15 mouse cellular contexts compared by ENCODE assay signal in genomic region chr11:103647921-103648620, GRCm38 (mm10). TPM values are rescaled to one million over a fixed set of nuclear protein-coding genes. Genes with fewer than 3 reads are reported as not detected.
DNase-seq lines count a peak whose midpoint lies in the region; ATAC-seq and TF ChIP-seq lines count a peak whose summit lies in the region.
"Had no signal": no experiment of that assay in that cellular context is flagged by ENCODE, and none has a peak within 500 bp of the region (broad histone marks: within the 10 kb centered on the region; RNA-seq: fewer than 3 reads in every experiment).

No protein-coding gene starts in this region.

- H3K4me1 ChIP-seq in hindbrain, embryonic 10.5 days (replicated peaks), result peaks cover 26% of the 10 kb centered on the region
- peaks cover 15% of the 10 kb centered on the region for H3K4me1 ChIP-seq in hindbrain, embryonic 13.5 days (replicated peaks)
- peaks cover 5% of the 10 kb centered on the region for H3K4me1 ChIP-seq in midbrain, embryonic 11.5 days (ENCODE audit: control insufficient read depth, insufficient read depth, low read length)
- H3K4me1 ChIP-seq in midbrain, embryonic 14.5 days (ENCODE audit: control insufficient read depth, insufficient read depth, low read length), result peaks cover 7% of the 10 kb centered on the region; the same call in 1 of the 2 replicates
- H3K4me1 ChIP-seq in embryonic facial prominence, embryonic 11.5 days (ENCODE audit: control insufficient read depth, insufficient read depth, low read length), result peaks cover 9% of the 10 kb centered on the region
- peaks cover 20% of the 10 kb centered on the region for H3K4me1 ChIP-seq in testis, adult 2 months (ENCODE audit: control insufficient read depth, insufficient read depth, low read length)
- 0 out of 2 replicates have a peak, but pooled peaks cover 1% of the 10 kb centered on the region for H3K4me1 ChIP-seq in intestine, postnatal 0 days (replicated peaks; ENCODE audit: control insufficient read depth, insufficient read depth, low read length)
- H3K4me1 ChIP-seq: liver, embryonic 15.5 days had no signal

- no peak overlapping the region for H3K4me3 ChIP-seq in hindbrain, embryonic 10.5 days
- no peak overlapping the region for H3K4me3 ChIP-seq in hindbrain, embryonic 13.5 days
- no peak overlapping the region for H3K4me3 ChIP-seq in midbrain, embryonic 11.5 days (ENCODE audit: low read depth, low read length)
- H3K4me3 ChIP-seq in midbrain, embryonic 14.5 days (replicated peaks; ENCODE audit: low read depth, low read length), result no peak overlapping the region
- H3K4me3 ChIP-seq in embryonic facial prominence, embryonic 11.5 days (ENCODE audit: low read depth, low read length), result no peak overlapping the region
- peak overlapping the region; percentile 65 for H3K4me3 ChIP-seq in testis, adult 2 months (ENCODE audit: control insufficient read depth, low read depth, low read length)
- no peak overlapping the region for H3K4me3 ChIP-seq in intestine, postnatal 0 days (ENCODE audit: low read depth, low read length)
- H3K4me3 ChIP-seq: liver, embryonic 15.5 days had no signal

- no peak for TF ChIP-seq POLR2A in testis, adult 2 months (IDR thresholded peaks at IDR 0.05; ENCODE audit: control insufficient read depth, low read depth, low read length)

- 12% methylated on average over 11 of the region's 11 CpGs for WGBS in hindbrain, embryonic 10.5 days
- 15% methylated on average over 11 of the region's 11 CpGs for WGBS in hindbrain, embryonic 13.5 days
- 8% methylated on average over 11 of the region's 11 CpGs for WGBS in midbrain, embryonic 11.5 days
- 11% methylated on average over 11 of the region's 11 CpGs for WGBS in midbrain, embryonic 14.5 days
- 9% methylated on average over 11 of the region's 11 CpGs for WGBS in embryonic facial prominence, embryonic 11.5 days
- WGBS in intestine, postnatal 0 days, result 14% methylated on average over 11 of the region's 11 CpGs

- DNase-seq in hindbrain, embryonic 10.5 days (ENCODE audit: low spot score), result peak; percentile 10
- peak; percentile 81 for DNase-seq in midbrain, embryonic 11.5 days (ENCODE audit: low spot score, missing footprints)
- no peak for DNase-seq in midbrain, embryonic 14.5 days
- peak; percentile 46 for DNase-seq in embryonic facial prominence, embryonic 11.5 days (ENCODE audit: low spot score)
- no peak for DNase-seq in ovary, postnatal 10 days (ENCODE audit: low spot score)
- DNase-seq: B cell, adult 2 months; cerebellum, postnatal 36 days; heart, adult 18-20 months; heart, postnatal 14 days had no signal

- no peak for ATAC-seq in hindbrain, embryonic 13.5 days (ENCODE audit: low FRiP score)
- no peak for ATAC-seq in midbrain, embryonic 11.5 days (ENCODE audit: low FRiP score)
- no peak for ATAC-seq in midbrain, embryonic 14.5 days (ENCODE audit: low FRiP score, low TSS enrichment)
- ATAC-seq in embryonic facial prominence, embryonic 11.5 days (replicated peaks; ENCODE audit: insufficient number of reproducible peaks, low FRiP score, low TSS enrichment, low read depth), result no peak; the same call in 1 of the 2 replicates
- no peak for ATAC-seq in intestine, postnatal 0 days

- peaks cover 70% of the 10 kb centered on the region for H3K27me3 ChIP-seq in hindbrain, embryonic 10.5 days (ENCODE audit: insufficient read depth, poor library complexity, severe bottlenecking)
- H3K27me3 ChIP-seq in hindbrain, embryonic 13.5 days, result peaks cover 83% of the 10 kb centered on the region
- peaks cover 44% of the 10 kb centered on the region for H3K27me3 ChIP-seq in midbrain, embryonic 11.5 days (ENCODE audit: control insufficient read depth, insufficient read depth, low read length)
- peaks cover 50% of the 10 kb centered on the region for H3K27me3 ChIP-seq in midbrain, embryonic 14.5 days (ENCODE audit: control insufficient read depth, insufficient read depth, low read length)
- H3K27me3 ChIP-seq in embryonic facial prominence, embryonic 11.5 days (ENCODE audit: control insufficient read depth, insufficient read depth, low read length), result peaks cover 38% of the 10 kb centered on the region
- H3K27me3 ChIP-seq in testis, adult 2 months (ENCODE audit: control insufficient read depth, insufficient read depth, low read length), result no peaks in the 10 kb centered on the region
- H3K27me3 ChIP-seq in intestine, postnatal 0 days (replicated peaks; ENCODE audit: control insufficient read depth, insufficient read depth, low read length), result peaks cover 40% of the 10 kb centered on the region

- no peaks in the 10 kb centered on the region for H3K9me3 ChIP-seq in hindbrain, embryonic 10.5 days
- no peaks in the 10 kb centered on the region for H3K9me3 ChIP-seq in hindbrain, embryonic 13.5 days
- H3K9me3 ChIP-seq in midbrain, embryonic 11.5 days (ENCODE audit: control insufficient read depth, low read length), result no peaks in the 10 kb centered on the region
- no peaks in the 10 kb centered on the region for H3K9me3 ChIP-seq in midbrain, embryonic 14.5 days (ENCODE audit: control insufficient read depth, low read length)
- H3K9me3 ChIP-seq in embryonic facial prominence, embryonic 11.5 days (replicated peaks; ENCODE audit: control insufficient read depth, low read length), result no peaks in the 10 kb centered on the region
- no peaks in the 10 kb centered on the region for H3K9me3 ChIP-seq in intestine, postnatal 0 days (ENCODE audit: control insufficient read depth)
- H3K9me3 ChIP-seq: liver, embryonic 15.5 days had no signal

- no peaks in the 10 kb centered on the region for H3K36me3 ChIP-seq in hindbrain, embryonic 10.5 days
- no peaks in the 10 kb centered on the region for H3K36me3 ChIP-seq in hindbrain, embryonic 13.5 days
- no peaks in the 10 kb centered on the region for H3K36me3 ChIP-seq in midbrain, embryonic 11.5 days (ENCODE audit: control insufficient read depth, insufficient read depth, low read length)
- no peaks in the 10 kb centered on the region for H3K36me3 ChIP-seq in midbrain, embryonic 14.5 days (ENCODE audit: control insufficient read depth, insufficient read depth, low read length)
- H3K36me3 ChIP-seq in embryonic facial prominence, embryonic 11.5 days (replicated peaks; ENCODE audit: control insufficient read depth, insufficient read depth, low read depth, low read length), result no peaks in the 10 kb centered on the region
- H3K36me3 ChIP-seq in testis, adult 2 months (ENCODE audit: control insufficient read depth, insufficient read depth, low read length), result no peaks in the 10 kb centered on the region
- H3K36me3 ChIP-seq in intestine, postnatal 0 days (ENCODE audit: control insufficient read depth, insufficient read depth), result no peaks in the 10 kb centered on the region
- H3K36me3 ChIP-seq: liver, embryonic 15.5 days had no signal

- no peak overlapping the region for H3K4me2 ChIP-seq in hindbrain, embryonic 13.5 days
- H3K4me2 ChIP-seq in midbrain, embryonic 11.5 days, result no peak overlapping the region
- H3K4me2 ChIP-seq in midbrain, embryonic 14.5 days (ENCODE audit: low read length), result no peak overlapping the region
- H3K4me2 ChIP-seq in embryonic facial prominence, embryonic 11.5 days (ENCODE audit: low read depth, low read length), result no peak overlapping the region
- no peak overlapping the region for H3K4me2 ChIP-seq in intestine, postnatal 0 days (replicated peaks; ENCODE audit: low read depth)
- H3K4me2 ChIP-seq: liver, embryonic 15.5 days had no signal

- no peak overlapping the region for H3K9ac ChIP-seq in hindbrain, embryonic 13.5 days
- H3K9ac ChIP-seq in midbrain, embryonic 11.5 days (ENCODE audit: low read length), result no peak overlapping the region
- H3K9ac ChIP-seq in midbrain, embryonic 14.5 days (replicated peaks; ENCODE audit: low read length), result no peak overlapping the region
- H3K9ac ChIP-seq in embryonic facial prominence, embryonic 11.5 days (replicated peaks; ENCODE audit: low read length), result no peak overlapping the region
- H3K9ac ChIP-seq in intestine, postnatal 0 days (ENCODE audit: low read depth, low read length), result no peak overlapping the region
- H3K9ac ChIP-seq: liver, embryonic 15.5 days had no signal

- no peak overlapping the region for H3K27ac ChIP-seq in hindbrain, embryonic 10.5 days
- no peak overlapping the region for H3K27ac ChIP-seq in hindbrain, embryonic 13.5 days
- H3K27ac ChIP-seq in midbrain, embryonic 11.5 days (ENCODE audit: low read depth, low read length), result no peak overlapping the region
- no peak overlapping the region for H3K27ac ChIP-seq in midbrain, embryonic 14.5 days (replicated peaks; ENCODE audit: low read depth, low read length)
- H3K27ac ChIP-seq in embryonic facial prominence, embryonic 11.5 days (replicated peaks; ENCODE audit: low read depth, low read length), result no peak overlapping the region
- peak overlapping the region; percentile 65; the same call in 1 of the 2 replicates for H3K27ac ChIP-seq in testis, adult 2 months (ENCODE audit: control insufficient read depth, insufficient read depth, low read depth, low read length)
- no peak overlapping the region for H3K27ac ChIP-seq in intestine, postnatal 0 days (ENCODE audit: low read depth, low read length)
- H3K27ac ChIP-seq: liver, embryonic 15.5 days had no signal

- no peak for TF ChIP-seq CTCF in testis, adult 2 months (IDR thresholded peaks at IDR 0.05; ENCODE audit: control insufficient read depth, insufficient read depth, insufficient replicate concordance, low read depth, low read length)
- TF ChIP-seq CTCF in intestine, postnatal 0 days (IDR thresholded peaks at IDR 0.05; ENCODE audit: low read depth), result no peak

RNA-seq across cellular contexts. Expression of gene Rprml, which starts 1.3 kb away (rescaled TPM):
- polyA plus RNA-seq in hindbrain, embryonic 10.5 days (2016; fragmentation: Nextera tagmentation; extraction: Ambion mirVana), result not detected in 2 replicates
- polyA plus RNA-seq in hindbrain, embryonic 13.5 days (2015; fragmentation: Nextera tagmentation; extraction: Ambion mirVana), result 0.26 TPM in 1 of 2 replicates, not detected in the other
- polyA plus RNA-seq in midbrain, embryonic 11.5 days (2014; fragmentation: Nextera tagmentation; extraction: Ambion mirVana), result not detected in 2 replicates
- polyA plus RNA-seq in midbrain, embryonic 14.5 days (2014; fragmentation: Nextera tagmentation; extraction: Ambion mirVana), result 0.71 and 0.88 TPM in 2 replicates
- 0.21 and 0.35 TPM in 2 replicates for polyA plus RNA-seq in embryonic facial prominence, embryonic 11.5 days (2014; fragmentation: Nextera tagmentation; extraction: Ambion mirVana)
- polyA plus RNA-seq in testis, adult 2 months (2012; rRNA removed), result 2.7 and 4.8 TPM in 2 replicates
- polyA plus RNA-seq in intestine, postnatal 0 days (2015; fragmentation: Nextera tagmentation; extraction: Ambion mirVana), result 2.3 and 3.7 TPM in 2 replicates
- polyA plus RNA-seq: intestine, embryonic 14.5 days; liver, embryonic 15.5 days; thymus, postnatal 0 days had no signal

RNA-seq across cellular contexts. Expression of gene Lyzl6, which starts 9.4 kb away (rescaled TPM):
- polyA plus RNA-seq in hindbrain, embryonic 10.5 days (2016; fragmentation: Nextera tagmentation; extraction: Ambion mirVana), result not detected in 2 replicates
- polyA plus RNA-seq in hindbrain, embryonic 13.5 days (2015; fragmentation: Nextera tagmentation; extraction: Ambion mirVana), result not detected in 2 replicates
- not detected in 2 replicates for polyA plus RNA-seq in midbrain, embryonic 11.5 days (2014; fragmentation: Nextera tagmentation; extraction: Ambion mirVana)
- polyA plus RNA-seq in midbrain, embryonic 14.5 days (2014; fragmentation: Nextera tagmentation; extraction: Ambion mirVana), result not detected in 2 replicates
- not detected in 2 replicates for polyA plus RNA-seq in embryonic facial prominence, embryonic 11.5 days (2014; fragmentation: Nextera tagmentation; extraction: Ambion mirVana)
- polyA plus RNA-seq in testis, adult 2 months (2012; rRNA removed), result 231 and 296 TPM in 2 replicates
- not detected in 2 replicates for polyA plus RNA-seq in intestine, postnatal 0 days (2015; fragmentation: Nextera tagmentation; extraction: Ambion mirVana)
- polyA plus RNA-seq: intestine, embryonic 14.5 days; liver, embryonic 15.5 days; thymus, postnatal 0 days had no signal

RNA-seq across cellular contexts. Expression of gene Gm884, which starts 27.1 kb away (rescaled TPM):
- polyA plus RNA-seq in hindbrain, embryonic 10.5 days (2016; fragmentation: Nextera tagmentation; extraction: Ambion mirVana), result not detected in 2 replicates
- polyA plus RNA-seq in hindbrain, embryonic 13.5 days (2015; fragmentation: Nextera tagmentation; extraction: Ambion mirVana), result not detected in 2 replicates
- polyA plus RNA-seq in midbrain, embryonic 11.5 days (2014; fragmentation: Nextera tagmentation; extraction: Ambion mirVana), result not detected in 2 replicates
- not detected in 2 replicates for polyA plus RNA-seq in midbrain, embryonic 14.5 days (2014; fragmentation: Nextera tagmentation; extraction: Ambion mirVana)
- polyA plus RNA-seq in embryonic facial prominence, embryonic 11.5 days (2014; fragmentation: Nextera tagmentation; extraction: Ambion mirVana), result not detected in 2 replicates
- polyA plus RNA-seq in testis, adult 2 months (2012; rRNA removed), result 21.5 and 29.5 TPM in 2 replicates
- not detected in 2 replicates for polyA plus RNA-seq in intestine, postnatal 0 days (2015; fragmentation: Nextera tagmentation; extraction: Ambion mirVana)
- polyA plus RNA-seq: intestine, embryonic 14.5 days; liver, embryonic 15.5 days; thymus, postnatal 0 days had no signal

RNA-seq across cellular contexts. Expression of gene Gosr2, which starts 49.6 kb away (rescaled TPM):
- polyA plus RNA-seq in hindbrain, embryonic 10.5 days (2016; fragmentation: Nextera tagmentation; extraction: Ambion mirVana), result 90.0 and 94.5 TPM in 2 replicates
- polyA plus RNA-seq in hindbrain, embryonic 13.5 days (2015; fragmentation: Nextera tagmentation; extraction: Ambion mirVana), result 90.7 and 91.6 TPM in 2 replicates
- polyA plus RNA-seq in midbrain, embryonic 11.5 days (2014; fragmentation: Nextera tagmentation; extraction: Ambion mirVana), result 87.8 and 90.9 TPM in 2 replicates
- 62.1 and 96.4 TPM in 2 replicates for polyA plus RNA-seq in midbrain, embryonic 14.5 days (2014; fragmentation: Nextera tagmentation; extraction: Ambion mirVana)
- 86.7 and 89.9 TPM in 2 replicates for polyA plus RNA-seq in embryonic facial prominence, embryonic 11.5 days (2014; fragmentation: Nextera tagmentation; extraction: Ambion mirVana)
- 150 and 154 TPM in 2 replicates for polyA plus RNA-seq in testis, adult 2 months (2012; rRNA removed)
- 106 and 113 TPM in 2 replicates for polyA plus RNA-seq in intestine, postnatal 0 days (2015; fragmentation: Nextera tagmentation; extraction: Ambion mirVana)

Comparison
In these comparisons a context has a peak if more than half of its experiments do, and no peak if none do; other contexts are left out.
1. DNase-seq: peak in hindbrain, embryonic 10.5 days (single experiment), midbrain, embryonic 11.5 days (single experiment) and embryonic facial prominence, embryonic 11.5 days (single experiment); none in midbrain, embryonic 14.5 days (single experiment) and ovary, postnatal 10 days (single experiment).
2. RNA of gene Lyzl6, which starts 9.4 kb away (polyA plus RNA-seq): 231 to 296 TPM in testis, adult 2 months; not detected in hindbrain, embryonic 10.5 days, not detected in hindbrain, embryonic 13.5 days, not detected in midbrain, embryonic 11.5 days, not detected in midbrain, embryonic 14.5 days, not detected in embryonic facial prominence, embryonic 11.5 days and not detected in intestine, postnatal 0 days; every median in the first group is over 100 times any median in the second.
3. RNA of gene Gm884, which starts 27.1 kb away (polyA plus RNA-seq): 21.5 to 29.5 TPM in testis, adult 2 months; not detected in hindbrain, embryonic 10.5 days, not detected in hindbrain, embryonic 13.5 days, not detected in midbrain, embryonic 11.5 days, not detected in midbrain, embryonic 14.5 days, not detected in embryonic facial prominence, embryonic 11.5 days and not detected in intestine, postnatal 0 days; every median in the first group is over 10 times any median in the second.